Mouse (Mus musculus): ENCODE data around the gene Cactin. TPM values are rescaled to one million over a fixed set of nuclear protein-coding genes. Genes with fewer than 3 reads are reported as not detected.

Gene Cactin
- polyA plus RNA-seq, 1 experiment, result 41.4 TPM

GRCm38 (mm10) chr10:81321436-81321835, 533 bp downstream of the Cactin start:
- DNase-seq (ENCODE audit: low read depth), result no peak
- TF ChIP-seq POLR2A (IDR thresholded peaks at IDR 0.05; ENCODE audit: borderline replicate concordance, extremely low read depth, insufficient read depth, insufficient read length, poor library complexity, severe bottlenecking), result no peak
- no peak for TF ChIP-seq CTCF (IDR thresholded peaks at IDR 0.05; ENCODE audit: borderline replicate concordance, extremely low read depth, insufficient read depth, insufficient read length)

DNA sequence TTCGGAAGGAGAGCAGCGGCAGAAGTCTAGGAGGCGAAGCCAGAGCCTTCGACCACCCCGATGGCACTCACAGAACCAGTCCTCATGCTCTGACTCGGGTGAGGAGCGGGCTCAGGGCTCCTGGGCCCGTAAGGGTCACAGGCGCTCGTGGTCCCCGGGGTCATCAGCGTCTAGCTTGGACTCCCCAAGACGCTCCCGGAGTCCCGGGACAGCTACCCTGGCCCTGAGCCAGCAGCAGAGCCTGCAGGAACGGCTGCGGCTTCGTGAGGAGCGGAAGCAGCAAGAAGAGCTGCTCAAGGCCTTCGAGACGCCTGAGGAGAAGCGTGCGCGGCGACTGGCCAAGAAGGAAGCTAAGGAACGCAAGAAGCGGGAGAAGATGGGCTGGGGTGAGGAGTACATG, 1.5 kb downstream of the Cactin start:
- DNase-seq (ENCODE audit: low read depth), result no peak
- TF ChIP-seq POLR2A (IDR thresholded peaks at IDR 0.05; ENCODE audit: borderline replicate concordance, extremely low read depth, insufficient read depth, insufficient read length, poor library complexity, severe bottlenecking), result no peak
- TF ChIP-seq CTCF (IDR thresholded peaks at IDR 0.05; ENCODE audit: borderline replicate concordance, extremely low read depth, insufficient read depth, insufficient read length), result no peak

- TF ChIP-seq CTCF (IDR thresholded peaks at IDR 0.05; ENCODE audit: borderline replicate concordance, extremely low read depth, insufficient read depth, insufficient read length), result no peak
- DNase-seq (ENCODE audit: low read depth), result no peak
Measured at GRCm38 (mm10) chr10:81323141-81323775, 2.4 kb downstream of the Cactin start.

DNA sequence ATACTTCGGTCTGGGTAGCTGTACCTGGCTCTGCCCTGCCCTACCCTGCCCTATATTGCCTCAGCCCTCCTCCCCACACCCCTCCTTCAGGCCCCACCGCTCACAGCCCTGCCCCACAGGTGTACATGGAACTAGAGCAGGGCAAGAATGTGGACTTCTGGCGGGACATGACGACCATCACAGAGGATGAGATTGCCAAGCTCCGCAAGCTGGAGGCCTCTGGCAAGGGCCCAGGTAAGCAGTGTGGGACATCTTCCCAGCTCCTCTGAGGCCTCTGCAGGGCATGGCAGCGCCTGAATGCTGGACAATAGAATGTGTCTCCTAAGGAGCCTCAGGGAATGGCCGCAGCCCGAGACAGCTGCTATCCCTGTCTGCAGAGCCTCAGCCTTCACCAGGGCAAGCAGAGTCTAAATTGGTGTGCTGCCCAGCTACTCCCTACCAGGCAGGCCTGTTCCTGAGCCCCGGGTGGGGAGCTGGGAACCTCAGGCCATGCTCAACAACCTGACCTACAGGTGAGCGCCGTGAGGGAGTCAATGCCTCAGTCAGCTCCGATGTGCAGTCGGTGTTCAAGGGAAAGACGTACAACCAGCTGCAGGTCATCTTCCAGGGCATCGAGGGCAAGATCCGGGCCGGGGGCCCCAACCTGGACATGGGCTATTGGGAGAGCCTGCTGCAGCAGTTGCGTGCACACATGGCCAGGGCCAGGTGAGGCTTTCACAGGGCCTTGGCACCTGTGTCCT, 3.1 kb downstream of the Cactin start:
- no peak for TF ChIP-seq POLR2A (IDR thresholded peaks at IDR 0.05; ENCODE audit: borderline replicate concordance, extremely low read depth, insufficient read depth, insufficient read length, poor library complexity, severe bottlenecking)
- no peak for DNase-seq (ENCODE audit: low read depth)

DNA sequence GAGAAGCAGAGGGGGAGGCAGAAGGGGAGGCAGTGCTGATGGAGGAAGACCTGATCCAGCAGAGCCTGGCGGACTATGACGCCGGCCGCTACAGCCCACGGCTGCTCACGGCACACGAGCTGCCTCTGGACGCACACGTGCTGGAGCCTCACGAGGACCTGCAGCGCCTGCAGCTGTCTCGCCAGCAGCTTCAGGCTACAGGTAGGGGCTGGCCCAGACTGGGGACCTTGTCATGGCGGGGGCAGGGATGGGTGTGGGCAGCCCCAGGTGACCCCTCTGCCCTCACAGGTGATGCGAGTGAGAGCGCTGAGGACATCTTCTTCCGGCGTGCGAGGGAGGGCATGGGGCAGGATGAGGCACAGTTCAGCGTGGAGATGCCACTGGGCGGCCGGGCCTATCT, 4.3 kb downstream of the Cactin start:
- no peak for DNase-seq (ENCODE audit: low read depth)
- TF ChIP-seq CTCF (IDR thresholded peaks at IDR 0.05; ENCODE audit: borderline replicate concordance, extremely low read depth, insufficient read depth, insufficient read length) (no peak), POLR2A (IDR thresholded peaks at IDR 0.05; ENCODE audit: borderline replicate concordance, extremely low read depth, insufficient read depth, insufficient read length, poor library complexity, severe bottlenecking) (no peak)

DNA sequence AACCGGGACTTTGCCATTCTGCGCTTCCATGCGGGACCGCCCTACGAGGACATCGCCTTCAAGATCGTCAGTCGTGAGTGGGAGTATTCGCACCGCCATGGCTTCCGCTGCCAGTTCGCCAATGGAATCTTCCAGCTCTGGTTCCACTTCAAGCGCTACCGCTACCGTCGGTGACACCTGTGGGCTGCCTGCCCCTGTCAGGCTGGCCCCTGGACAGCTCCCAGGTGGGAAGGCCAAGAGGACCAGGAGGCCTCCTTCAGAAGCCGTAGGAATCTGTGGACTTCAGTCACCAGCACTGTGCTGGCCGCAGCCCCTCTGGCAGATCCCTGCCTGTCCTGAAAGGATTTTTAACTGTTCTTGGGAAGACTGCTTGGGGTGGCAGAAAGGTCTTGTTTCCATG, 4.9 kb downstream of the Cactin start:
- TF ChIP-seq POLR2A (IDR thresholded peaks at IDR 0.05; ENCODE audit: borderline replicate concordance, extremely low read depth, insufficient read depth, insufficient read length, poor library complexity, severe bottlenecking) (no peak), CTCF (IDR thresholded peaks at IDR 0.05; ENCODE audit: borderline replicate concordance, extremely low read depth, insufficient read depth, insufficient read length) (no peak)
- DNase-seq (ENCODE audit: low read depth), result no peak

GRCm38 (mm10) chr10:81326858-81327257, 6.0 kb downstream of the Cactin start:
- TF ChIP-seq CTCF (IDR thresholded peaks at IDR 0.05; ENCODE audit: borderline replicate concordance, extremely low read depth, insufficient read depth, insufficient read length) (no peak), POLR2A (IDR thresholded peaks at IDR 0.05; ENCODE audit: borderline replicate concordance, extremely low read depth, insufficient read depth, insufficient read length, poor library complexity, severe bottlenecking) (no peak)
- DNase-seq (ENCODE audit: low read depth), result no peak

DNA sequence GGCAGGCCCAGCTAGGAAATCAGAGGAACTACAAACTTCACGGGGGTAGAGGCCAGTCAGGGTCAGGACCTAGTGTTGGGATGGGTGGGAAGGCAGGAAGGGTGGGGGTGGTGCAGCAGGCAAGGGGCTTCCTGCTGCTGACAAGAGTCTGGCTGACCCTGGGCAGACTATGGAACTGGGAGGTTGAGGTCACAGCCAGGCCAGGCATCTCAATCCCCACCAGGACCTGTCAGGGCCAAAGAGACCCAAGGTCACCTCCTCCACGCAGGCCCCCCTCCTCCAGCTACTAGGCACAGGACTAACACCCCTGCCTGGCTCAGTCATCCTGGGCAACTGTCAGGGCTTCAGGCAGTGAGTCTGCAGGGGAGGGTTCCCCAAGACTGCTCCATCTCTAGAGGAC, 7.1 kb downstream of the Cactin start:
- TF ChIP-seq CTCF (IDR thresholded peaks at IDR 0.05; ENCODE audit: borderline replicate concordance, extremely low read depth, insufficient read depth, insufficient read length), result no peak
- no peak for TF ChIP-seq POLR2A (IDR thresholded peaks at IDR 0.05; ENCODE audit: borderline replicate concordance, extremely low read depth, insufficient read depth, insufficient read length, poor library complexity, severe bottlenecking)
- DNase-seq (ENCODE audit: low read depth), result no peak

- TF ChIP-seq POLR2A (IDR thresholded peaks at IDR 0.05; ENCODE audit: borderline replicate concordance, extremely low read depth, insufficient read depth, insufficient read length, poor library complexity, severe bottlenecking) (no peak), CTCF (IDR thresholded peaks at IDR 0.05; ENCODE audit: borderline replicate concordance, extremely low read depth, insufficient read depth, insufficient read length) (no peak)
- no peak for DNase-seq (ENCODE audit: low read depth)
Measured at GRCm38 (mm10) chr10:81328386-81328785, 7.5 kb downstream of the Cactin start, which contains the start of gene Tbxa2r. Tbxa2r (plus strand) TSS chr10:81328731.

DNA sequence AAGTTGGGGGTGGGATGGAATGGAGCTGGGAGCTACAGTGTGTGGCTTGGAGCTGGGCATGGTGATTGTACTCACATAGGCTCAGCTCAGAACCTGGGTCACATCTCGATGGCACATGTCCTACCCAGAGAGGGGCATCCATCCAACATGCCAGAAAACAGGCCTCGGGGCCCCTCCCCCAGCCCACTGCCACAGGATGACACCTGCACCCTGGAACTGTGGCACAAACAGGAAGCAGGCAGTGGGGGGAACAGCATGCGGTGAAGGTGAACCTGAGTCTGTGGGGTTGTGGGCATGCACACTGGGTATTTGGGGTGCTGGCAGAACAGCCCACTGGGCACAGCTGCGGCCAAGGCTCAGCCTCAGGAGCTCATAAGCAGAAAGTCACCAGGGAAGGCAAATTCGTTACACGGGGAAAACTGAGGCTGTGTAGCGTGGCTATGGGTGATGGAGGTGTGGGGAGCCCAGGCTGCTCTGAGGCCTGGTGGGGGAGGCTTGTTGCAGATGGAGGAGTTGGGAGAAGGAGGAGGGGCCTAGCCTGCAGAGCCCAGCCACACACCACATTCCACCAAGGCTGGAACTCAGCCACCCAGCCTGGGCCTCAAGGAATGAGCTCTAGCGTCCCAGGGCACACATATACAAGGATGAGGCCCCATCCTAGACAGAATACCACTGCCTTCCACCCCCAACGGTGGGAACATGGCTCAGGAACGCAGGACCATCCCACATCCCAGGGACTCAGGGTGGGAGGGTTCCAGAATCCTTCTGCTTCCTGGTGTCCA, 8.5 kb downstream of the Cactin start:
- DNase-seq (ENCODE audit: low read depth), result no peak
- no peak for TF ChIP-seq POLR2A (IDR thresholded peaks at IDR 0.05; ENCODE audit: borderline replicate concordance, extremely low read depth, insufficient read depth, insufficient read length, poor library complexity, severe bottlenecking)
- no peak for TF ChIP-seq CTCF (IDR thresholded peaks at IDR 0.05; ENCODE audit: borderline replicate concordance, extremely low read depth, insufficient read depth, insufficient read length)

GRCm38 (mm10) chr10:81330007-81330406, 9.1 kb downstream of the Cactin start:
- DNase-seq (ENCODE audit: low read depth), result no peak
- TF ChIP-seq CTCF (IDR thresholded peaks at IDR 0.05; ENCODE audit: borderline replicate concordance, extremely low read depth, insufficient read depth, insufficient read length) (no peak), POLR2A (IDR thresholded peaks at IDR 0.05; ENCODE audit: borderline replicate concordance, extremely low read depth, insufficient read depth, insufficient read length, poor library complexity, severe bottlenecking) (no peak)
